Mouse (Mus musculus): ENCODE results near the gene Dip2c.

GRCm38 (mm10) chr13:9296285-9296684 is 20.0 kb downstream of the Dip2c start:
- TF ChIP-seq CTCF (IDR thresholded peaks at IDR 0.05; ENCODE audit: low read depth, low read length) (no peak), GATA2 (IDR thresholded peaks at IDR 0.05; ENCODE audit: borderline replicate concordance, low read depth, low read length) (no peak), POLR2AphosphoS5 (IDR thresholded peaks at IDR 0.05; ENCODE audit: insufficient replicate concordance, low read depth, low read length) (no peak), GATA1 (IDR thresholded peaks at IDR 0.05; ENCODE audit: borderline replicate concordance, low read length) (no peak)
